Mouse (Mus musculus) CH12.LX (cell line): ENCODE measurements around the gene Espn. TPM values are rescaled to one million over a fixed set of nuclear protein-coding genes. Genes with fewer than 3 reads are reported as not detected.

Experiments
- DNase-seq: peaks from one replicate; pipeline ENCODE4 v3.0.0-alpha.2; 2013; ENCODE audit errors: extremely low read depth
- H3K27ac ChIP-seq: 2 replicates; pipeline ENCODE4 v1.5.1; 2012; ENCODE audit warnings: low read depth, mild to moderate bottlenecking, control low read depth, moderate library complexity; ENCODE audit not compliant: insufficient read depth
- H3K27me3 ChIP-seq: replicated peaks from 2 replicates; pipeline ENCODE3; 2012; ENCODE audit warnings: inconsistent platforms
- H3K36me3 ChIP-seq, 2 experiments: replicated peaks in 1 of 2; 2 replicates each; pipeline versions ENCODE3 to v1.6.1; 2012; ENCODE audit warnings: inconsistent platforms in 1 of 2, low read length in 1 of 2, mild to moderate bottlenecking in 1 of 2, mixed read lengths in 1 of 2, moderate library complexity in 1 of 2; ENCODE audit not compliant: control insufficient read depth in 1 of 2, insufficient read depth in 1 of 2
- H3K4me1 ChIP-seq, 2 experiments: 2 replicates each; pipeline ENCODE4 v1.6.1; 2012; ENCODE audit warnings: inconsistent platforms in 1 of 2, moderate library complexity in 1 of 2; ENCODE audit not compliant: insufficient read depth in 2 of 2, control insufficient read depth in 1 of 2
- H3K4me2 ChIP-seq: 2 replicates; pipeline ENCODE4 v1.6.1; 2012; ENCODE audit warnings: low read depth, mild to moderate bottlenecking, control low read depth; ENCODE audit not compliant: poor library complexity, insufficient read depth, severe bottlenecking
- H3K4me3 ChIP-seq, 3 experiments: fragments of 150-350 bp in 1 of 3; sonication (generic) in 1 of 3; replicated peaks in 1 of 3; 2 replicates each; pipeline versions ENCODE3 to v1.5.1; 2011 to 2012; ENCODE audit warnings: low read depth in 2 of 3, low read length in 2 of 3, mild to moderate bottlenecking in 2 of 3, moderate library complexity in 2 of 3, control low read depth in 1 of 3, improper control_type of control experiment in 1 of 3, inconsistent platforms in 1 of 3, mixed read lengths in 1 of 3; ENCODE audit not compliant: poor library complexity in 1 of 3
- H3K79me2 ChIP-seq: replicated peaks from 2 replicates; pipeline ENCODE4 v1.6.1; 2012; ENCODE audit warnings: mild to moderate bottlenecking, moderate library complexity; ENCODE audit not compliant: control insufficient read depth, poor library complexity, insufficient read depth, severe bottlenecking; ENCODE audit errors: extremely low read depth
- H3K9ac ChIP-seq: 2 replicates; pipeline ENCODE4 v1.6.1; 2012; ENCODE audit warnings: low read depth, mild to moderate bottlenecking, control low read depth, moderate library complexity; ENCODE audit not compliant: insufficient read depth
- H3K9me3 ChIP-seq: replicated peaks from 2 replicates; pipeline ENCODE3; 2012; ENCODE audit warnings: low read length, inconsistent platforms, mixed read lengths
- BHLHE40 ChIP-seq: IDR thresholded peaks from 2 replicates; pipeline ENCODE4 v1.6.1; 2011; ENCODE audit warnings: mild to moderate bottlenecking, low read depth, low read length, improper control_type of control experiment
- CHD2 ChIP-seq: IDR thresholded peaks from 2 replicates; pipeline ENCODE4 v1.6.1; 2011; ENCODE audit warnings: low read length, improper control_type of control experiment
- CTCF ChIP-seq, 2 experiments: IDR thresholded peaks in 1 of 2; conservative IDR thresholded peaks in 1 of 2; 2 replicates each; pipeline ENCODE4 v1.5.1; 2011 to 2012; ENCODE audit warnings: low read depth in 2 of 2, low read length in 2 of 2, improper control_type of control experiment in 1 of 2, inconsistent platforms in 1 of 2, mild to moderate bottlenecking in 1 of 2, moderate library complexity in 1 of 2
- GABPA ChIP-seq: IDR thresholded peaks from 2 replicates; pipeline ENCODE4 v1.6.1; 2012; ENCODE audit warnings: low read depth, low read length, improper control_type of control experiment, inconsistent platforms; ENCODE audit not compliant: insufficient replicate concordance
- IRF4 ChIP-seq: IDR thresholded peaks from 2 replicates; pipeline ENCODE4 v1.6.1; 2014; ENCODE audit warnings: low read depth, mild to moderate bottlenecking, inconsistent platforms, low read length, improper control_type of control experiment
- JUND ChIP-seq: conservative IDR thresholded peaks from 2 replicates; pipeline ENCODE4 v1.6.1; 2011; ENCODE audit warnings: low read depth, low read length, improper control_type of control experiment
- MAX ChIP-seq: IDR thresholded peaks from 2 replicates; pipeline ENCODE4 v1.6.1; 2011; ENCODE audit warnings: low read length, improper control_type of control experiment
- MEF2A ChIP-seq: IDR thresholded peaks from 2 replicates; pipeline ENCODE4 v1.6.1; 2014; ENCODE audit warnings: low read depth, mild to moderate bottlenecking, inconsistent platforms, low read length, improper control_type of control experiment, borderline replicate concordance
- MYC ChIP-seq: IDR thresholded peaks from 2 replicates; pipeline ENCODE4 v1.6.1; 2011; ENCODE audit warnings: low read depth, mild to moderate bottlenecking, improper control_type of control experiment, low read length
- NELFE ChIP-seq: IDR thresholded peaks from 2 replicates; pipeline ENCODE4 v1.6.1; 2011; ENCODE audit warnings: low read depth, low read length, improper control_type of control experiment
- POLR2A ChIP-seq: IDR thresholded peaks from 2 replicates; pipeline ENCODE4 v1.6.1; 2011; ENCODE audit warnings: low read depth, mild to moderate bottlenecking, improper control_type of control experiment, low read length
- POLR2AphosphoS2 ChIP-seq: IDR thresholded peaks from 2 replicates; pipeline ENCODE4 v1.6.1; 2011; ENCODE audit warnings: low read depth, low read length, improper control_type of control experiment
- RAD21 ChIP-seq: IDR thresholded peaks from 2 replicates; pipeline ENCODE4 v1.6.1; 2011; ENCODE audit warnings: low read depth, mild to moderate bottlenecking, low read length, improper control_type of control experiment, moderate library complexity
- RCOR1 ChIP-seq: conservative IDR thresholded peaks from 2 replicates; pipeline ENCODE4 v1.6.1; 2012; ENCODE audit warnings: low read depth, mild to moderate bottlenecking, inconsistent platforms, low read length, improper control_type of control experiment
- SIN3A ChIP-seq: IDR thresholded peaks from 2 replicates; pipeline ENCODE4 v1.6.1; 2012; ENCODE audit warnings: low read length, improper control_type of control experiment, inconsistent platforms
- SMC3 ChIP-seq: IDR thresholded peaks from 2 replicates; pipeline ENCODE4 v1.6.1; 2011; ENCODE audit warnings: low read depth, low read length, improper control_type of control experiment
- TBP ChIP-seq: conservative IDR thresholded peaks from 2 replicates; pipeline ENCODE4 v1.6.1; 2011; ENCODE audit warnings: low read depth, low read length, improper control_type of control experiment
- TCF12 ChIP-seq: IDR thresholded peaks from 2 replicates; pipeline ENCODE4 v1.6.1; 2014; ENCODE audit warnings: low read depth, mild to moderate bottlenecking, inconsistent platforms, low read length, improper control_type of control experiment
- UBTF ChIP-seq: IDR thresholded peaks from 2 replicates; pipeline ENCODE4 v1.6.1; 2012; ENCODE audit warnings: low read depth, mild to moderate bottlenecking, inconsistent platforms, low read length, improper control_type of control experiment, moderate library complexity
- USF1 ChIP-seq: IDR thresholded peaks from 2 replicates; pipeline ENCODE4 v1.6.1; 2014; ENCODE audit warnings: low read depth, mild to moderate bottlenecking, inconsistent platforms, low read length, improper control_type of control experiment
- USF2 ChIP-seq: conservative IDR thresholded peaks from 2 replicates; pipeline ENCODE4 v1.6.1; 2011; ENCODE audit warnings: low read depth, low read length, improper control_type of control experiment
- ZC3H11A ChIP-seq: IDR thresholded peaks from 2 replicates; pipeline ENCODE4 v1.6.1; 2012; ENCODE audit warnings: low read depth, mild to moderate bottlenecking, inconsistent platforms, low read length, improper control_type of control experiment
- ZKSCAN1 ChIP-seq: IDR thresholded peaks from 2 replicates; pipeline ENCODE4 v1.6.1; 2012; ENCODE audit warnings: low read depth, inconsistent platforms, low read length, improper control_type of control experiment, borderline replicate concordance
- ZMIZ1 ChIP-seq: IDR thresholded peaks from 2 replicates; pipeline ENCODE4 v1.6.1; 2012; ENCODE audit warnings: low read depth, mild to moderate bottlenecking, inconsistent platforms, low read length, improper control_type of control experiment
- dilution Hi-C: fragments of 300-500 bp; cut with MboI; formaldehyde crosslinking; loops from 2 replicates; pipeline ENCODE4 v1.14.3; 2020; ENCODE audit warnings: low sequenced_read_pairs; ENCODE audit not compliant: extremely low pct_unique_long_range_greater_than_20kb, extremely low pct_ligation_motif_present
- in situ Hi-C: fragments of 300-500 bp; cut with MboI; formaldehyde crosslinking; loops from 3 replicates; pipeline ENCODE4 v1.14.3; 2019; ENCODE audit warnings: low sequenced_read_pairs, low pct_ligation_motif_present, low pct_unique_long_range_greater_than_20kb, mixed read lengths
- polyA plus RNA-seq: library from polyadenylated mRNA; unstranded; fragments of >175 nt; gene quantifications from 2 replicates; pipeline ENCODE4 v1.2.1, GENCODE M21; 2012; ENCODE audit warnings: low read depth; ENCODE audit not compliant: insufficient read length
- total RNA-seq, 2 experiments: library from RNA; depleted of rRNA; stranded (reverse); fragments of 300-350 nt in 1 of 2; fragments of >200 nt in 1 of 2; gene quantifications; 2 replicates each; pipeline ENCODE4 v1.2.3; 2012 to 2014

The Espn gene
- total and polyA plus RNA-seq, 3 experiments: 0.25 TPM; not detected in 2

GRCm38 (mm10) chr4:152106746-152107145 lies 45.4 kb downstream of the Espn start:
- Histone ChIP-seq H3K27ac (no peak overlapping the region), H3K4me1 (peaks cover 0 to 6% of the 10 kb centered on the region in 2 experiments; a peak in 1 of 4 replicates), H3K27me3 (peaks cover 64% of the 10 kb centered on the region), H3K9me3 (no peaks in the 10 kb centered on the region), H3K36me3 (peaks cover 0 to 3% of the 10 kb centered on the region in 2 experiments), H3K9ac (no peak overlapping the region), H3K4me3 (no peak overlapping the region), H3K79me2 (no peaks in the 10 kb centered on the region), H3K4me2 (no peak overlapping the region)
- in situ Hi-C loops: no loop called here
- dilution Hi-C loops: no loop called here
- no peak for DNase-seq
- TF ChIP-seq NELFE (no peak), SIN3A (no peak), CTCF (conservative IDR thresholded peaks at IDR 0.05 in 1 of 2, IDR thresholded peaks at IDR 0.05 in 1 of 2; ENCODE audit: low read depth in 2 of 2, low read length in 2 of 2) (peak in 1 of 2 experiments; percentile 31; a peak in 1 of 4 replicates), TBP (no peak), POLR2AphosphoS2 (no peak), GABPA (no peak)

- Histone ChIP-seq H3K4me2 (no peak overlapping the region), H3K4me3 (no peak overlapping the region), H3K4me1 (peaks cover 0 to 6% of the 10 kb centered on the region in 2 experiments; a peak in 1 of 4 replicates), H3K36me3 (no peaks in the 10 kb centered on the region), H3K79me2 (no peaks in the 10 kb centered on the region), H3K9ac (no peak overlapping the region), H3K9me3 (no peaks in the 10 kb centered on the region), H3K27me3 (peaks cover 67% of the 10 kb centered on the region), H3K27ac (no peak overlapping the region)
- TF ChIP-seq TCF12 (no peak), UBTF (no peak), CHD2 (no peak), MEF2A (no peak), JUND (no peak), USF1 (no peak), BHLHE40 (no peak), ZKSCAN1 (no peak), RCOR1 (no peak), SMC3 (peak; percentile 86), RAD21 (peak; percentile 48), MAX (no peak), ZMIZ1 (no peak), CTCF (conservative IDR thresholded peaks at IDR 0.05 in 1 of 2, IDR thresholded peaks at IDR 0.05 in 1 of 2; ENCODE audit: low read depth in 2 of 2, low read length in 2 of 2) (peak; percentile 74 to 85), IRF4 (no peak), ZC3H11A (no peak), USF2 (no peak), POLR2A (no peak), TBP (no peak), MYC (no peak)
- dilution Hi-C loops: no loop called here
- peak; percentile 63 for DNase-seq
- in situ Hi-C loops: no loop called here
Observed at GRCm38 (mm10) chr4:152103025-152103424, 49.1 kb downstream of the Espn start.
